Mouse (Mus musculus) liver, adult 2 months (tissue): ENCODE results near the gene Emp2.

Source experiments
- CTCF ChIP-seq: fragments of 200-500 bp; IDR thresholded peaks from 2 replicates; pipeline ENCODE4 v1.5.1; 2011; ENCODE audit warnings: low read depth, low read length, control low read depth
- POLR2A ChIP-seq: fragments of 200-500 bp; IDR thresholded peaks from 2 replicates; pipeline ENCODE4 v1.6.1; 2011; ENCODE audit warnings: low read length, control low read depth; ENCODE audit not compliant: insufficient read depth; ENCODE audit errors: extremely low read depth

GRCm38 (mm10) chr16:10336454-10337421 lies 23.0 kb upstream of the Emp2 start:
- TF ChIP-seq CTCF, result no peak
- no peak for TF ChIP-seq POLR2A
